Mouse (Mus musculus) adrenal gland, postnatal 10 days (tissue): Measurements from ENCODE around the gene Hes1. TPM values are rescaled to one million over a fixed set of nuclear protein-coding genes. Genes with fewer than 3 reads are reported as not detected.

Source experiments
- DNase-seq: peaks from one replicate; pipeline ENCODE4 v3.0.0; 2021; ENCODE audit warnings: mixed read lengths
- total RNA-seq, 2 experiments: library from RNA; stranded (reverse); gene quantifications; 2 replicates each; pipeline ENCODE4 v1.2.3; 2021

Gene Hes1
- total RNA-seq, 2 experiments from 2014 or later, result 28.7 to 35.5 TPM

DNA sequence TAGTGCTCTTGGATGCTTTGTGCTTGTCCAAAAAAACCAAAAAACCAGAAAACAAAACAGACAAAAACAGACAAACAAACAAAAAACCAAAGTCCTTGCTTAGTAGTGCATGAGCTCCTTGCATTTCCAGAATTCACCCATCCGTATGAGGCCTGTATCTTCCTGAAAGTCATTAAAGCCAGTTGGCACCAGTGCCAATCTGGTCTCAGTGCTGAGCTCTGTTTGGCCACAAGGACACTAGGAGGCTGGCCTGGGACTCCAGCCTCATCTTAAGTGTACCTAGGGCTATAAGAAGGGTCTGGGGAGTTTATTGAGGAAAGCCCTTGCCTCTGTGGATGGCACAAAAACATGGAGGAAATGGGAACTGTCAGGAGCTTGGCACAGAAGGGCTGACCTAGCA lies 50.3 kb downstream of the Hes1 start:
- DNase-seq, result no peak

Other genes starting within 250 kb of the Hes1 start
- 10 to 100 TPM; 19.5 to 28.3 TPM for gene Cpn2, start 203.1 kb downstream of the Hes1 start, total RNA-seq
- 1 to 10 TPM in 1 of 2 experiments, under 1 TPM in 1; 0.27 to 1.3 TPM for gene Lrrc15, start 218.9 kb downstream of the Hes1 start, total RNA-seq
- under 1 TPM; 0.51 to 0.73 TPM for gene Gp5, start 246.4 kb downstream of the Hes1 start, total RNA-seq